Mouse (Mus musculus) erythroblast, embryonic 14.5 days (primary cell): ENCODE data around the gene Slc25a25.
"Not testable (repeated sequence)": the region's sequence is repeated elsewhere in the genome, so short reads cannot be mapped to it uniquely, and the experiment has no call there.

Source experiments
- GATA1 ChIP-seq: IDR thresholded peaks from 2 replicates; pipeline ENCODE4 v1.6.1; 2012; ENCODE audit warnings: low read length, inconsistent platforms, mixed read lengths
- TAL1 ChIP-seq: IDR thresholded peaks from 3 replicates; pipeline ENCODE4 v1.6.1; 2012; ENCODE audit warnings: low read length, inconsistent platforms, mixed read lengths

DNA sequence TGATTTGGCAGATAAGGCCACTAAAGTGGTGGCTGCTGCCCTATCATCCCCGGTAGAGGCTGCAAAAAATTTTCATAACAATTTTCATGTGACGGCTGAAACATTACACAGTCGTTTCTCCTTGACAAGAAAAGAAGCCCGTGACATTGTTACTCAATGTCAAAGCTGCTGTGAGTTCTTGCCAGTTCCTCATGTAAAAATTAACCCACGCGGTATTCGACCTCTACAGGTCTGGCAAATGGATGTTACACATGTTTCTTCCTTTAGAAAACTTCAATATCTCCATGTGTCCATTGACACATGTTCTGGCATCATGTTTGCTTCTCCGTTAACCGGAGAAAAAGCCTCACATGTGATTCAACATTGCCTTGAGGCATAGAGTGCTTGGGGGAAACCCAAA is 24.1 kb upstream of the Slc25a25 start:
- not testable (repeated sequence) for TF ChIP-seq TAL1, GATA1
